ENCODE assay signal across 38 mouse cellular contexts in genomic region chr7:27124305-27124832, GRCm38 (mm10). TPM values are rescaled to one million over a fixed set of nuclear protein-coding genes. Genes with fewer than 3 reads are reported as not detected.
"Had no signal": no experiment of that assay in that cellular context is flagged by ENCODE, and none has a peak within 500 bp of the region (broad histone marks: within the 10 kb centered on the region; RNA-seq: fewer than 3 reads in every experiment).

No protein-coding gene starts in this region.

- H3K9ac ChIP-seq: embryonic facial prominence, embryonic 12.5 days; embryonic facial prominence, embryonic 13.5 days; embryonic facial prominence, embryonic 15.5 days; forebrain, embryonic 12.5 days; forebrain, embryonic 13.5 days; forebrain, embryonic 15.5 days; forebrain, postnatal 0 days had no signal

- H3K4me3 ChIP-seq: embryonic facial prominence, embryonic 10.5 days; embryonic facial prominence, embryonic 12.5 days; embryonic facial prominence, embryonic 13.5 days; embryonic facial prominence, embryonic 15.5 days; erythroblast, embryonic 14.5 days; forebrain, embryonic 10.5 days; forebrain, embryonic 12.5 days; forebrain, embryonic 13.5 days; forebrain, embryonic 15.5 days; gastrocnemius, adult 2 months had no signal

- H3K9me3 ChIP-seq: embryonic facial prominence, embryonic 10.5 days; embryonic facial prominence, embryonic 12.5 days; embryonic facial prominence, embryonic 13.5 days; embryonic facial prominence, embryonic 15.5 days; forebrain, embryonic 10.5 days; forebrain, embryonic 12.5 days; forebrain, embryonic 13.5 days; forebrain, embryonic 15.5 days had no signal

- H3K27me3 ChIP-seq: embryonic facial prominence, embryonic 12.5 days; embryonic facial prominence, embryonic 13.5 days; embryonic facial prominence, embryonic 15.5 days; forebrain, embryonic 12.5 days; forebrain, embryonic 13.5 days; forebrain, embryonic 15.5 days had no signal

- H3K27ac ChIP-seq: embryonic facial prominence, embryonic 10.5 days; embryonic facial prominence, embryonic 12.5 days; embryonic facial prominence, embryonic 13.5 days; embryonic facial prominence, embryonic 15.5 days; forebrain, embryonic 10.5 days; forebrain, embryonic 12.5 days; forebrain, embryonic 13.5 days; forebrain, embryonic 15.5 days; gastrocnemius, adult 2 months had no signal

- DNase-seq: cerebellum, adult 2 months; cerebellum, adult 8-10 months; cerebellum, adult 9-10 months; cerebellum, adult 9-11 months; cerebellum, postnatal 10 days; cerebellum, postnatal 14 days; cerebellum, postnatal 25 days; cerebellum, postnatal 36 days; embryo, embryonic 11 days; forebrain, postnatal 0 days; gastrocnemius, adult 2 months; gastrocnemius, postnatal 10 days; gastrocnemius, postnatal 14 days; gastrocnemius, postnatal 36 days; heart, adult 11 months; heart, adult 18-20 months had no signal

- H3K36me3 ChIP-seq: embryonic facial prominence, embryonic 10.5 days; embryonic facial prominence, embryonic 12.5 days; embryonic facial prominence, embryonic 13.5 days; embryonic facial prominence, embryonic 15.5 days; forebrain, embryonic 10.5 days; forebrain, embryonic 12.5 days; forebrain, embryonic 15.5 days had no signal

- ATAC-seq: forebrain, embryonic 13.5 days; forebrain, embryonic 14.5 days; forebrain, embryonic 15.5 days; forebrain, embryonic 16.5 days; forebrain, postnatal 0 days had no signal

- H3K4me1 ChIP-seq: embryonic facial prominence, embryonic 12.5 days; embryonic facial prominence, embryonic 13.5 days; embryonic facial prominence, embryonic 15.5 days; forebrain, embryonic 10.5 days; forebrain, embryonic 12.5 days; forebrain, embryonic 13.5 days; forebrain, embryonic 15.5 days had no signal

- H3K4me2 ChIP-seq: embryonic facial prominence, embryonic 12.5 days; embryonic facial prominence, embryonic 13.5 days; embryonic facial prominence, embryonic 15.5 days; forebrain, embryonic 12.5 days; forebrain, embryonic 13.5 days; forebrain, embryonic 15.5 days had no signal

RNA-seq across cellular contexts. Expression of gene Cyp2f2, which starts 4.7 kb away (rescaled TPM):
- total RNA-seq: common myeloid progenitor, adult 5-6 weeks; forebrain, postnatal 0 days; granulocyte monocyte progenitor cell, adult 5-6 weeks had no signal
- polyA plus RNA-seq: embryonic facial prominence, embryonic 10.5 days; embryonic facial prominence, embryonic 11.5 days; erythroblast, embryonic 14.5 days; forebrain, embryonic 10.5 days; forebrain, embryonic 11.5 days; forebrain, embryonic 12.5 days; forebrain, embryonic 13.5 days; forebrain, embryonic 14.5 days; forebrain, embryonic 15.5 days; forebrain, embryonic 16.5 days had no signal

RNA-seq across cellular contexts. Expression of gene Cyp2t4, which starts 29.1 kb away (rescaled TPM):
- total RNA-seq: common myeloid progenitor, adult 5-6 weeks; forebrain, postnatal 0 days; gastrocnemius, adult 18-20 months; gastrocnemius, adult 2 months; gastrocnemius, adult 8-10 months; gastrocnemius, postnatal 10 days; gastrocnemius, postnatal 14 days; gastrocnemius, postnatal 25 days; gastrocnemius, postnatal 36 days; gastrocnemius, postnatal 4 days; granulocyte monocyte progenitor cell, adult 5-6 weeks; heart, adult 18-20 months had no signal
- polyA plus RNA-seq: cerebellum, adult 2 months; cortical plate, adult 2 months; embryonic facial prominence, embryonic 11.5 days; erythroblast, embryonic 14.5 days; forebrain, embryonic 14.5 days; frontal cortex, adult 2 months had no signal

RNA-seq across cellular contexts. Expression of gene Gm21983, which starts 56.5 kb away (rescaled TPM):
- total RNA-seq: common myeloid progenitor, adult 5-6 weeks; forebrain, postnatal 0 days; gastrocnemius, adult 8-10 months; gastrocnemius, postnatal 10 days; gastrocnemius, postnatal 14 days; gastrocnemius, postnatal 25 days; gastrocnemius, postnatal 36 days; gastrocnemius, postnatal 4 days; granulocyte monocyte progenitor cell, adult 5-6 weeks; heart, adult 18-20 months had no signal
- polyA plus RNA-seq: cerebellum, adult 2 months; cortical plate, adult 2 months; embryonic facial prominence, embryonic 11.5 days; embryonic facial prominence, embryonic 14.5 days; erythroblast, embryonic 14.5 days; forebrain, embryonic 10.5 days; forebrain, embryonic 12.5 days; forebrain, embryonic 13.5 days; forebrain, embryonic 14.5 days; forebrain, embryonic 15.5 days; forebrain, embryonic 16.5 days; forebrain, postnatal 0 days had no signal
